Mouse (Mus musculus) splenic B cell, adult 2 months (primary cell): ENCODE data around the gene Syt8.

Source experiments
- DNase-seq: peaks from one replicate; pipeline ENCODE4 v3.0.0-alpha.2; 2011; ENCODE audit warnings: low read depth, low spot score
- H3K27me3 ChIP-seq: 2 replicates; pipeline ENCODE4 v1.6.1; 2012; ENCODE audit warnings: mild to moderate bottlenecking, low read length, moderate library complexity, mixed read lengths; ENCODE audit not compliant: control insufficient read depth, poor library complexity, insufficient read depth, severe bottlenecking
- H3K36me3 ChIP-seq: 2 replicates; pipeline ENCODE4 v1.6.1; 2012; ENCODE audit warnings: mild to moderate bottlenecking, low read length, moderate library complexity, mixed read lengths; ENCODE audit not compliant: control insufficient read depth, poor library complexity, insufficient read depth, severe bottlenecking

Gene Syt8

DNA sequence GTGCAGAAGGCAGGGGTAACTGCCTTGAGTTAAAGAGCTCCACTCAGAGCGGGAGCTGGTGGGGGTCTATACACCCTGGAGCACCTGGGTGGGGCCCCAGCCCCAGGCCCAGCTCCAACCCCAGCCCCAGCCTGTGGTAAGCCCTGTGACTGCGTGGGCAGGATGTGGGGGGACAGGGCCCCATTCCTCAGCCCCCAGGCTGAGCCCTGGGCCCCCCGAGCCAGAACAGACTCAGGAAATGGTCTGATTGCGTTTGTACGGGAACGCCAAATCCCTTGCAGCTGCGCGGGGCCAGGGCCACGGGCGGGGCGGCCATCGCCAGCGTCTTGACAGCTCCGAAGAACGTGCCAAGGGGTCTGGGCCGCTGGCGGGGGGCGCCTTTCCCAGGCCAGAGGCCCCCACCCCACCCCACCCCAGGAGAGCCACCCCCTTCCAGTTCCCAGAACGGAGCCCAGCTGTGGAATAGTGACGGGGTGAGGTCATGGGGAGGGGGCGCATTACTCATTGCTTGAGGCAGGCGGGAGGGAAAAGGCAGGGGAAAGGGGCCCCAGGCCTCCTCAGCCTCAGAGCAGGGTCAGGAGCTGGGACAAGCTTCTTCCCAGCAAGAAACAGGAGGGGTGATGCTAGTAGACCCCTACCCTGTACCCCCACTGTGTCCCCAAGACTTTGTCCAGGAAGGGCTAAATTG is 47.1 kb downstream of the Syt8 start:
- peaks cover 4% of the 10 kb centered on the region; the same call in 1 of the 2 replicates for H3K36me3 ChIP-seq
- no peaks in the 10 kb centered on the region for H3K27me3 ChIP-seq
- no peak for DNase-seq

DNA sequence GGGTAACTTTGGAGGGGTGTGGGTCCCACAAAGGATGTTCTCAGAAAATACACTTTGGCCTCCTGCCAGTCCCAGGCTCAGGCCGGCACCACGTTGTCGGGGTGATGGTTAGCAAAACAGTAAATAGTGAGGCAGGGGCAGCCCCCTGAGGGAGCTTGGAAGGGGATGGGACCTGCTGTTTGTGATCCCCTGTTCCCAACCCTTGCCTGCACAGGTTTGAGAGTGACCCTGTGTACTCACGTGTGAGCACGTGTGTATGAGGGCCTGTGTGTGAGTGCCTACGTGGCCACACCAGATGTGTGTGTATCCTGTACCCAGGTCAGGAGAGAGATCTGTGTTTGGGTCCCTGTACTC is 47.6 kb downstream of the Syt8 start:
- no peak for DNase-seq
- H3K36me3 ChIP-seq = peaks cover 6% of the 10 kb centered on the region; the same call in 1 of the 2 replicates
- no peaks in the 10 kb centered on the region for H3K27me3 ChIP-seq

GRCm38 (mm10) chr7:142483136-142483535 is 48.5 kb downstream of the Syt8 start:
- no peak for DNase-seq
- H3K36me3 ChIP-seq = peaks cover 12% of the 10 kb centered on the region; the same call in 1 of the 2 replicates
- no peaks in the 10 kb centered on the region for H3K27me3 ChIP-seq

GRCm38 (mm10) chr7:142484780-142485179 is 50.1 kb downstream of the Syt8 start:
- peaks cover 21% of the 10 kb centered on the region; the same call in 1 of the 2 replicates for H3K36me3 ChIP-seq
- DNase-seq = no peak
- no peaks in the 10 kb centered on the region for H3K27me3 ChIP-seq

GRCm38 (mm10) chr7:142486751-142487162 is 52.1 kb downstream of the Syt8 start:
- DNase-seq = no peak
- Histone ChIP-seq H3K27me3 (no peaks in the 10 kb centered on the region), H3K36me3 (peaks cover 27% of the 10 kb centered on the region; the same call in 1 of the 2 replicates)

DNA sequence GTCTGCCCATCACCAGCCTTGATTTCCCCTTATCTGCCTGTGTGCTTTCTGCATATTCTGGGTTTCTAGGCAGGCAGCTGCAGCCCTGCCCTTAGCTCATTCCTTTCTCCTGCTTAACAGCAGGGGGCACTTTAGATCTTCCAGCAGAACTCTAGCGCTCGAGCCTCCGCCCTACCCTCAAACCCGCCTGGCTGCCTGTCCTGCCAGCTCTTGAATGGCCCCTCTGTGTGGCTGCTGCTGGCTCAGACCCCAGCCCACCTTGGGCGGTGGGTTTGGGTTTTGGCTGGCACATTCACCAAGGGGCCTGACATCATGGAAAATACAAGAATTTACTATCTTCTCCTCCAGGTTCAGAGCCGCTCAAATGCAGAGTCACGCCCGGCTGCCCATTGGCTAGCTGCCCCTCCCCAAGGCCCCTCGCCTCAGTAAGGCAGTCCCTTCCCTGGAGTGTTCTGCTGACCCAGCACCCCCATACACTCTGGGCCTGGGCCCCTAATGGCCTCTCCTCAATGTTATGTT is 52.8 kb downstream of the Syt8 start:
- no peaks in the 10 kb centered on the region for H3K27me3 ChIP-seq
- DNase-seq = no peak

DNA sequence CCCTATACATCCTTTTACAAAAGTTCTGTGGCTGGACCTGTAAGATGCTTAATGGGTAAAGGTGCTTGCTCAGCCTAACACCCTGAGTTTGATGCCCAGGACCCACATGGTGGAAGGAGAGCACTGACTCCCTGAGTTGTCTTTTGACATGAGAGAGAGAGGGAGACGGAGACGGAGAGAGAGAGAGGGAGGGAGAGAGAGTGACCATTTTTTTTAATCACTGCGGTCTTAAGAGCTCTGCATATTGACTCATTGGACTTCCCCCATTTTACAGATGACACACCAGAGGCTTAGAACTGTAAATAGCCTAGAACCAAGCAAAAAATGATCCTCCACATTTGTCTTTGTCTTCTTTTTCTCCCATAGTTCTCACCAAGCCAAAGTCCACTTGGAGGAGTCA is 53.4 kb downstream of the Syt8 start:
- no peaks in the 10 kb centered on the region for H3K27me3 ChIP-seq
- DNase-seq = no peak
- peaks cover 32% of the 10 kb centered on the region; the same call in 1 of the 2 replicates for H3K36me3 ChIP-seq

More for the DNA sequence above, 52.8 kb downstream of the Syt8 start:
- peaks cover 32% of the 10 kb centered on the region; the same call in 1 of the 2 replicates for H3K36me3 ChIP-seq
